Mouse (Mus musculus) Patski (cell line): ENCODE results near the gene Chpt1. TPM values are rescaled to one million over a fixed set of nuclear protein-coding genes. Genes with fewer than 3 reads are reported as not detected.

Experiments
- ATAC-seq: fragments of 100-300 bp; one replicate; pipeline ENCODE4 v1.8.0; 2021
- CTCF ChIA-PET: fragments of 350-600 bp; sonication (Branson Sonifier 250); formaldehyde crosslinking; loops from one replicate; lab custom pipeline; 2022; ENCODE audit warnings: inconsistent platforms; lab: Charles Lee
- POLR2A ChIA-PET: fragments of 350-600 bp; sonication (Branson Sonifier 250); formaldehyde crosslinking; loops from one replicate; lab custom pipeline; 2022; ENCODE audit warnings: antibody characterized with exemption, inconsistent platforms; lab: Charles Lee
- DNase-seq: peaks from one replicate; pipeline ENCODE4 v3.0.0-alpha.2; 2011; ENCODE audit warnings: low read depth, low spot score
- H3K27me3 ChIP-seq: fragments of 371-371 bp; one replicate; pipeline ENCODE4 v1.5.1; 2021
- CTCF ChIP-seq: fragments of 100-300 bp; IDR thresholded peaks from one replicate; pipeline ENCODE4 v1.5.1; 2021
- in situ Hi-C: fragments of 300-500 bp; cut with MboI; formaldehyde crosslinking; loops from 3 replicates; pipeline ENCODE4 v1.11.1; 2018; ENCODE audit warnings: low pct_unique_long_range_greater_than_20kb, mixed read lengths
- polyA plus RNA-seq: library from polyadenylated mRNA; unstranded; gene quantifications from one replicate; pipeline ENCODE4 v1.2.3, GENCODE M21; 2021

The Chpt1 gene
- polyA plus RNA-seq, 1 experiment from 2014 or later, result 61.1 TPM

GRCm38 (mm10) chr10:88511355-88511754 lies 7.5 kb upstream of the Chpt1 start:
- ATAC-seq (no peak), DNase-seq (no peak)
- no peak for TF ChIP-seq CTCF
- POLR2A ChIA-PET, result no interaction called here
- no peaks in the 10 kb centered on the region for H3K27me3 ChIP-seq
- in situ Hi-C loops, result no loop called here
- CTCF ChIA-PET, result interaction anchor here (0.9 kb wide), 1 partner anchor 9 kb away, joined by 3 read pairs; no protein-coding TSS in a partner anchor

- DNase-seq, result no peak
- POLR2A ChIA-PET, result no interaction called here
- TF ChIP-seq CTCF, result no peak
- in situ Hi-C loops, result no loop called here
- no peak for ATAC-seq
- CTCF ChIA-PET, result interaction anchor here (0.9 kb wide), 1 partner anchor 9 kb away, joined by 3 read pairs; no protein-coding TSS in a partner anchor
- H3K27me3 ChIP-seq, result no peaks in the 10 kb centered on the region
Observed at GRCm38 (mm10) chr10:88510503-88511271, 6.8 kb upstream of the Chpt1 start.

- TF ChIP-seq CTCF, result no peak
- ATAC-seq (no peak), DNase-seq (no peak)
- in situ Hi-C loops, result no loop called here
- POLR2A ChIA-PET, result no interaction called here
- no peaks in the 10 kb centered on the region for H3K27me3 ChIP-seq
- CTCF ChIA-PET, result no interaction called here
Observed at GRCm38 (mm10) chr10:88507691-88508143, 3.8 kb upstream of the Chpt1 start.

- H3K27me3 ChIP-seq, result no peaks in the 10 kb centered on the region
- ChIA-PET CTCF (interaction anchor here (1.0 to 2.8 kb wide), 2 partner anchors 8 to 14 kb away, joined by 3 to 10 read pairs; no protein-coding TSS in a partner anchor), POLR2A (no interaction called here)
- no peak for ATAC-seq
- in situ Hi-C loops, result no loop called here
- no peak for DNase-seq
- TF ChIP-seq CTCF, result no peak
Observed at GRCm38 (mm10) chr10:88505256-88505655, 1.4 kb upstream of the Chpt1 start.

- ATAC-seq (no peak), DNase-seq (no peak)
- H3K27me3 ChIP-seq, result no peaks in the 10 kb centered on the region
- TF ChIP-seq CTCF, result no peak
- CTCF ChIA-PET, result interaction anchor here (2.8 kb wide), 1 partner anchor 9 kb away, joined by 10 read pairs; no protein-coding TSS in a partner anchor
- in situ Hi-C loops, result no loop called here
- POLR2A ChIA-PET, result no interaction called here
Observed at GRCm38 (mm10) chr10:88504481-88504880, 608 bp upstream of the Chpt1 start.

GRCm38 (mm10) chr10:88502919-88503318 lies 954 bp downstream of the Chpt1 start:
- CTCF ChIA-PET, result no interaction called here
- ATAC-seq (no peak), DNase-seq (no peak)
- POLR2A ChIA-PET, result interaction anchor here (1.3 kb wide), 1 partner anchor 14 kb away, joined by 3 read pairs; no protein-coding TSS in a partner anchor
- no peak for TF ChIP-seq CTCF
- H3K27me3 ChIP-seq, result no peaks in the 10 kb centered on the region
- in situ Hi-C loops, result no loop called here

- ChIA-PET CTCF (interaction anchor here (2.5 kb wide), 1 partner anchor 13 kb away, joined by 8 read pairs; no protein-coding TSS in a partner anchor), POLR2A (interaction anchor here (0.6 kb wide), 1 partner anchor 233 kb away, joined by 4 read pairs; no protein-coding TSS in a partner anchor)
- in situ Hi-C loops, result no loop called here
- ATAC-seq, result no peak
- TF ChIP-seq CTCF, result no peak
- DNase-seq, result no peak
- no peaks in the 10 kb centered on the region for H3K27me3 ChIP-seq
Observed at GRCm38 (mm10) chr10:88501886-88502765, 1.7 kb downstream of the Chpt1 start.

GRCm38 (mm10) chr10:88501370-88501769 lies 2.5 kb downstream of the Chpt1 start:
- in situ Hi-C loops, result no loop called here
- no peaks in the 10 kb centered on the region for H3K27me3 ChIP-seq
- ATAC-seq (peak; percentile 61), DNase-seq (no peak)
- ChIA-PET CTCF (interaction anchor here (1.2 to 2.5 kb wide), 2 partner anchors 12 to 28 kb away, joined by 5 to 8 read pairs; no protein-coding TSS in a partner anchor), POLR2A (no interaction called here)
- TF ChIP-seq CTCF, result no peak

GRCm38 (mm10) chr10:88499993-88500392 lies 3.9 kb downstream of the Chpt1 start:
- no peak for ATAC-seq

GRCm38 (mm10) chr10:88496864-88497564 lies 6.9 kb downstream of the Chpt1 start:
- CTCF ChIA-PET, result no interaction called here
- POLR2A ChIA-PET, result no interaction called here
- H3K27me3 ChIP-seq, result no peaks in the 10 kb centered on the region
- in situ Hi-C loops, result no loop called here
- no peak for ATAC-seq
- no peak for TF ChIP-seq CTCF
- DNase-seq, result no peak

More at GRCm38 (mm10) chr10:88499993-88500392, 3.9 kb downstream of the Chpt1 start:
- DNase-seq, result no peak
- CTCF ChIA-PET, result interaction anchor here (2.5 kb wide), 1 partner anchor 11 kb away, joined by 8 read pairs; no protein-coding TSS in a partner anchor
- H3K27me3 ChIP-seq, result no peaks in the 10 kb centered on the region
- no peak for TF ChIP-seq CTCF
- in situ Hi-C loops, result no loop called here
- POLR2A ChIA-PET, result interaction anchor here (0.6 kb wide), 1 partner anchor 666 kb away, joined by 5 read pairs; no protein-coding TSS in a partner anchor
